Mouse (Mus musculus) layer of hippocampus, adult 18-20 months (tissue): ENCODE measurements around the gene Calcrl. TPM values are rescaled to one million over a fixed set of nuclear protein-coding genes. Genes with fewer than 3 reads are reported as not detected.
"Not testable (repeated sequence)": the region's sequence is repeated elsewhere in the genome, so short reads cannot be mapped to it uniquely, and the experiment has no call there.

Source experiments
- DNase-seq, 2 experiments: peaks; one replicate each; pipeline ENCODE4 v3.0.0; 2022; ENCODE audit warnings: low spot score in 2 of 2
- total RNA-seq, 2 experiments: library from RNA; stranded (reverse); gene quantifications; 2 replicates each; pipeline ENCODE4 v1.2.3; 2021

The Calcrl gene
- total RNA-seq, 2 experiments from 2014 or later: 6.9 to 8.5 TPM

- DNase-seq: no peak
Measured at GRCm38 (mm10) chr2:84393236-84393635, 32.0 kb downstream of the Calcrl start.

- DNase-seq: no peak
Measured at GRCm38 (mm10) chr2:84389075-84389474, 36.1 kb downstream of the Calcrl start.

GRCm38 (mm10) chr2:84388537-84388936, 36.7 kb downstream of the Calcrl start:
- not testable (repeated sequence) for DNase-seq

GRCm38 (mm10) chr2:84388023-84388416, 37.2 kb downstream of the Calcrl start:
- DNase-seq: no peak

- DNase-seq: no peak
Measured at GRCm38 (mm10) chr2:84387394-84388022, 37.7 kb downstream of the Calcrl start.

GRCm38 (mm10) chr2:84386563-84387393, 38.4 kb downstream of the Calcrl start:
- DNase-seq: no peak

GRCm38 (mm10) chr2:84384911-84385693, 40.1 kb downstream of the Calcrl start:
- DNase-seq: no peak

GRCm38 (mm10) chr2:84383828-84384227, 41.4 kb downstream of the Calcrl start:
- DNase-seq: no peak

GRCm38 (mm10) chr2:84382556-84382955, 42.7 kb downstream of the Calcrl start:
- no peak for DNase-seq

GRCm38 (mm10) chr2:84381997-84382396, 43.2 kb downstream of the Calcrl start:
- no peak for DNase-seq

- DNase-seq: peak in 1 of 2 experiments; percentile 32
Measured at GRCm38 (mm10) chr2:84380816-84381215, 44.4 kb downstream of the Calcrl start.

GRCm38 (mm10) chr2:84378678-84379077, 46.5 kb downstream of the Calcrl start:
- no peak for DNase-seq

GRCm38 (mm10) chr2:84369256-84369655, 56.0 kb downstream of the Calcrl start:
- DNase-seq: no peak

- no peak for DNase-seq
Measured at GRCm38 (mm10) chr2:84366742-84367141, 58.5 kb downstream of the Calcrl start.

GRCm38 (mm10) chr2:84365266-84365665, 59.9 kb downstream of the Calcrl start:
- no peak for DNase-seq

GRCm38 (mm10) chr2:84362779-84363719, 62.2 kb downstream of the Calcrl start:
- peak; percentile 10 to 43 for DNase-seq

- DNase-seq: no peak
Measured at GRCm38 (mm10) chr2:84358690-84359343, 66.4 kb downstream of the Calcrl start.

GRCm38 (mm10) chr2:84355281-84355680, 69.9 kb downstream of the Calcrl start:
- no peak for DNase-seq

- no peak for DNase-seq
Measured at GRCm38 (mm10) chr2:84347376-84347775, 77.8 kb downstream of the Calcrl start.

GRCm38 (mm10) chr2:84343756-84344155, 81.5 kb downstream of the Calcrl start:
- no peak for DNase-seq
